Mouse (Mus musculus) layer of hippocampus, adult 11-12 months (tissue): ENCODE measurements around the gene Nkd1.

Experiments
- DNase-seq: peaks from one replicate; pipeline ENCODE4 v3.0.0; 2022; ENCODE audit warnings: low spot score

Gene Nkd1

GRCm38 (mm10) chr8:88538976-88539371 lies 17.8 kb downstream of the Nkd1 start:
- no peak for DNase-seq

- no peak for DNase-seq
Measured at GRCm38 (mm10) chr8:88539963-88540362, 18.8 kb downstream of the Nkd1 start.

GRCm38 (mm10) chr8:88542596-88543213 lies 21.6 kb downstream of the Nkd1 start:
- DNase-seq: no peak

GRCm38 (mm10) chr8:88544677-88545076 lies 23.5 kb downstream of the Nkd1 start:
- DNase-seq: no peak

GRCm38 (mm10) chr8:88545441-88545840 lies 24.3 kb downstream of the Nkd1 start:
- DNase-seq: no peak

GRCm38 (mm10) chr8:88546032-88546732 lies 25.0 kb downstream of the Nkd1 start:
- no peak for DNase-seq

- DNase-seq: no peak
Measured at GRCm38 (mm10) chr8:88555669-88556068, 34.5 kb downstream of the Nkd1 start.

GRCm38 (mm10) chr8:88559985-88560473 lies 38.9 kb downstream of the Nkd1 start:
- DNase-seq: no peak

- DNase-seq: no peak
Measured at GRCm38 (mm10) chr8:88561402-88561801, 40.2 kb downstream of the Nkd1 start.

GRCm38 (mm10) chr8:88564256-88564903 lies 43.2 kb downstream of the Nkd1 start:
- DNase-seq: no peak

GRCm38 (mm10) chr8:88566119-88566518 lies 45.0 kb downstream of the Nkd1 start:
- DNase-seq: no peak

GRCm38 (mm10) chr8:88567314-88568121 lies 46.4 kb downstream of the Nkd1 start:
- DNase-seq: peak; percentile 51

- no peak for DNase-seq
Measured at GRCm38 (mm10) chr8:88568211-88568610, 47.1 kb downstream of the Nkd1 start.

- no peak for DNase-seq
Measured at GRCm38 (mm10) chr8:88569366-88569765, 48.2 kb downstream of the Nkd1 start.

- DNase-seq: no peak
Measured at GRCm38 (mm10) chr8:88570293-88570998, 49.3 kb downstream of the Nkd1 start.

GRCm38 (mm10) chr8:88571434-88572184 lies 50.5 kb downstream of the Nkd1 start:
- peak; percentile 30 for DNase-seq

- peak; percentile 37 for DNase-seq
Measured at GRCm38 (mm10) chr8:88572185-88572909, 51.2 kb downstream of the Nkd1 start.

GRCm38 (mm10) chr8:88572941-88573645 lies 51.9 kb downstream of the Nkd1 start:
- DNase-seq: peak; percentile 46

GRCm38 (mm10) chr8:88574975-88575374 lies 53.8 kb downstream of the Nkd1 start:
- no peak for DNase-seq
